In genomic region chr13:48391126-48391525, GRCm38 (mm10) we compare ENCODE assay signal across 11 mouse cellular contexts.
"Had no signal": no experiment of that assay in that cellular context is flagged by ENCODE, and none has a peak within 500 bp of the region (broad histone marks: within the 10 kb centered on the region; RNA-seq: fewer than 3 reads in every experiment).

No protein-coding gene starts in this region.

- ATAC-seq: intestine, embryonic 16.5 days; liver, embryonic 12.5 days had no signal

- H3K4me3 ChIP-seq: left cerebral cortex, adult 2 months; limb, embryonic 10.5 days; liver, embryonic 12.5 days; midbrain, embryonic 12.5 days had no signal

- H3K4me1 ChIP-seq: limb, embryonic 10.5 days; liver, embryonic 12.5 days; midbrain, embryonic 12.5 days had no signal

- H3K36me3 ChIP-seq: limb, embryonic 10.5 days; liver, embryonic 12.5 days; midbrain, embryonic 12.5 days had no signal

- H3K9me3 ChIP-seq: limb, embryonic 10.5 days; liver, embryonic 12.5 days; midbrain, embryonic 12.5 days had no signal

- H3K27me3 ChIP-seq: liver, embryonic 12.5 days; midbrain, embryonic 12.5 days had no signal

- DNase-seq: lung, embryonic 14.5 days; lung, postnatal 10 days; lung, postnatal 4 days; right cerebral cortex, adult 18-20 months; right cerebral cortex, postnatal 25 days; thymus, postnatal 36 days had no signal

- H3K9ac ChIP-seq: liver, embryonic 12.5 days; lung, embryonic 14.5 days; midbrain, embryonic 12.5 days had no signal

- H3K27ac ChIP-seq: left cerebral cortex, adult 2 months; limb, embryonic 10.5 days; liver, embryonic 12.5 days; midbrain, embryonic 12.5 days had no signal

- H3K4me2 ChIP-seq: liver, embryonic 12.5 days; lung, embryonic 14.5 days; midbrain, embryonic 12.5 days had no signal
